Mouse (Mus musculus) thymus, adult 18-20 months (tissue): ENCODE measurements around the gene Zc3h12a.

ENCODE experiments used
- DNase-seq, 2 experiments: peaks; one replicate each; pipeline ENCODE4 v3.0.0; 2022; ENCODE audit warnings: mixed read lengths in 2 of 2

Zc3h12a gene

GRCm38 (mm10) chr4:125127305-125128084 is at the start of gene Zc3h12a:
TSS of gene Zc3h12a (minus strand) at chr4:125127840.
- DNase-seq: peak; percentile 84 to 88

GRCm38 (mm10) chr4:125176639-125177165 is 49.1 kb upstream of the Zc3h12a start:
- no peak for DNase-seq

DNA sequence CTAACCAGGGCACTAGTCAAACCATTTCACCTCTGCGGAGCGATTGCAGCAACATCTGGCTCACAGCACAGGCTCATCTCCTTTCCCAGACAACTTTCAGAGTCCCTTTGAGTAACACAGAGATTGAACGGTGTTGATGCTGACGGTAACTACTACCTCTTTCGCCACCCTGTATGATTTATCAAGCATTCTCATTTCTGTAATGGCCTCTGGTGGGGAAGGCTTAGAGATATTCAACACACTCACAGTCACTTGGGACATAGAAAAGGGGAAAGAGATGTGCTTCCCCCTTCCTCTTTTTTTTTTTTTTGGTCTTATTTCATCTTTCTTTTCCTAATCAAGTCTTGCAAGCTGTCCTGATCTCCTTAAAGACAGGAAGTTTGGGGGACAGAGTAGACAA is 48.5 kb upstream of the Zc3h12a start:
- no peak for DNase-seq

GRCm38 (mm10) chr4:125175591-125175990 is 48.0 kb upstream of the Zc3h12a start:
- DNase-seq: no peak

GRCm38 (mm10) chr4:125174516-125175185 is 47.0 kb upstream of the Zc3h12a start:
- DNase-seq: no peak

- no peak for DNase-seq
Measured at GRCm38 (mm10) chr4:125173150-125173549, 45.5 kb upstream of the Zc3h12a start.

DNA sequence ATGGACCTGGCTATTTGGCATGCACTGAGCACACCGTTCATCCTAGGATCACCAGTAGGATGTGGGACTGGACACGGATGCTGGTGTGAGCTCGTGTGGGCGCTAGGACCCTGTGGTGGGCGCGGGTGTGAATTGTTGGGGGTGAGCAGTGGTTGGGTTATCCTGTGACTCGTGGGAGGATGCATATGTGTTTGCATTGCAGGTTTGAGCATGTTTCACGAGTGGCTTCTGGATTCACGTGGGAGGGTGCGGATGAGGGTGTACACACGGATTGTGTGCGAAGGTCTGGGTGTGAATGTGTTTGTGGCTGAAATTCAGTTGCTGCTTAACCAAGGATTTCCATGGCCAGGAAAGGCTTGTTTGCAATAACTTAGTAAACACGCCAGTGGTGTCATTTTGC is 45.1 kb upstream of the Zc3h12a start:
- DNase-seq: no peak

DNA sequence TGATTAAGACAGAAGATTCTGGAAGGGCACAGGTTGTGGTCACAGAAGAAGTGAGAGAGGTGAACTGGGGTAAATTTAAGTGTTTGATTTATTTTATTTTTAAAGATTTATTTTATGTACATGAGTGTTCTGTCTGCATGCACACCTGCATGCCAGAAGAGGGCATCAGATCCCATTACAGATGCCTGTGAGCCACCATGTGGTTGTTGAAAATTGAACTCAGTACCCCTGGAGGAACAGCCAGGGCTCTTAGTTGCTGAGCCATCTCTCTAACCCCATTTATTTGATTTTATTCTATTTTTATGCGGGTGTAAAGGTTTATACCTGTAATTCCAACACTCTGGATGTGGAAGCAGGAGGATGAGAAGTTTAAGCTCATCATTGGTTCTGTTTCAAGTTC is 40.1 kb upstream of the Zc3h12a start:
- no peak for DNase-seq

DNA sequence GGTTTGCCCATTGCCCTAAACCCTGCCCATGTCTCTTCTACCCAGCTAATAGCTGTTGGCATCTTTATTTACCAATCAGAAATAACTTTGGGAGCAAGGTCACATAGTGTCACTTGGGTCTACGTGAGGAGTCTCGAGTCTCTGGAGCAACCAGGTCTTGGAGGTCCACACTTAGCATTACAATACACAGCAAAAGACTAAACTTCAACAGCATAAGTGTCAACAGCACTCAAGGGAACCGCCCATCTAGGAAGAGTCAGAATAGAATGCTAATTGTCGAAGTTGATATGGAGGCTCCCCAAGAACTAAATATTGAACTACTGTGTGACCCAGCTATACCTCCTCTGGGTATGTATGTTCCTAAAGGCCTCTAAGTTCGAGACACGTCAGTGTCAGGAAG is 37.2 kb upstream of the Zc3h12a start:
- DNase-seq: no peak

- DNase-seq: no peak
Measured at GRCm38 (mm10) chr4:125162701-125163100, 35.1 kb upstream of the Zc3h12a start.

GRCm38 (mm10) chr4:125161392-125161791 is 33.8 kb upstream of the Zc3h12a start:
- DNase-seq: no peak

DNA sequence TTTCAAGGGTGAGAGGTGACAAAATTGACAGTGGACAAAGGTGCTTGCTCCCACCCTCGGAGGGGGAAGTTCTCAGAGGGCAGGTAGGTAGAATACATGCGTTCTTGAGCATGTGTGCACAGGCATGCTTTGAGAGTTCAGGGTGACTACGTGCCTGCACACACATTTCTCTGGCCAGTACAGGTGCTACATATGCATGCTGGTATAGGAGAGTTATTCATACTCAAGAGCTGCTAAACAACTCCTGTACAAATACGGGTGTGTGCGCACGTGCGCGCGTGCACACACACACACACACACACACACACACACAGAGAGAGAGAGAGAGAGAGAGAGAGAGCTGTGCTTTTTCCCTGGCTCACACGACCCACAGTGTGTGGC is 33.3 kb upstream of the Zc3h12a start:
- no peak for DNase-seq

- DNase-seq: peak; percentile 50 to 58
Measured at GRCm38 (mm10) chr4:125160320-125160950, 32.8 kb upstream of the Zc3h12a start.

DNA sequence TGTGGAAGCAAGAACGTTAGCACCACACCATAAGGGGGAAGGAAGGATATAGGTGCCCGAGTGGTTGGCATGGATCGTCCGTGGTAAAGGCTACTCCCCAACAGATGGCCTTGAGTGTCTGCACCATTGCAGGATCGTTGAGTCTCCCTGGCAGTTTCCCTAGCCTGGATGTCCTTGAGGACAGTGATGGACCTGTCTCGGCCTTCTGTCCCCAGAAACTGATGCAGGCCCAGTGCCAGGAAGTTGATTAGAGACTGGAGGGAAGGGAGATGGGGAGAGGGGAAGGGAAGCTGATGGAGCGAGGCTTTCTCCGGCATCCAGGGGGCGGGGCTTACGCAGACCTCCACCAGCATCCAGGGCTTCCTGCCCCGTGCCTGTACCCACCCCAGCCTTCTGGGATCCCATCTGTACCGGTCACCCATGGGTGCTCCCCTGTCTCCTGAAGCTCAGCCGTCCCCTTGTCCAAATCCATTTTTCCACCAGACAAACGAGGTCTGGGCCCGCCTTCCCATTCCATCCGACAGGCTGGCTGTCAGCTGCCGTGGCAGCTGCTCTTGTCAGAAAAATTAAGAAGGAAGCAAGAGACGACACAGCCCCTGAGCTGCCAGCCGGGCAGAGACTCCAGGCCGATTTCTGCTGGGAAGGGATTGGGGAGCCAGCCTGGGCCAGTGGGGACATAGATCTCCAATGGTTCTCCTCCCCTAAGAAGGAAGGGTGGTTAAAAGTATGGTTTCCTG is 31.1 kb upstream of the Zc3h12a start:
- no peak for DNase-seq

GRCm38 (mm10) chr4:125158081-125158480 is 30.4 kb upstream of the Zc3h12a start:
- DNase-seq: no peak

- DNase-seq: no peak
Measured at GRCm38 (mm10) chr4:125157322-125157721, 29.7 kb upstream of the Zc3h12a start.

- no peak for DNase-seq
Measured at GRCm38 (mm10) chr4:125155646-125156045, 28.0 kb upstream of the Zc3h12a start.

GRCm38 (mm10) chr4:125153659-125154241 is 26.1 kb upstream of the Zc3h12a start:
- no peak for DNase-seq

GRCm38 (mm10) chr4:125152469-125152868 is 24.8 kb upstream of the Zc3h12a start:
- DNase-seq: no peak

GRCm38 (mm10) chr4:125149460-125149859 is 21.8 kb upstream of the Zc3h12a start:
- DNase-seq: no peak

DNA sequence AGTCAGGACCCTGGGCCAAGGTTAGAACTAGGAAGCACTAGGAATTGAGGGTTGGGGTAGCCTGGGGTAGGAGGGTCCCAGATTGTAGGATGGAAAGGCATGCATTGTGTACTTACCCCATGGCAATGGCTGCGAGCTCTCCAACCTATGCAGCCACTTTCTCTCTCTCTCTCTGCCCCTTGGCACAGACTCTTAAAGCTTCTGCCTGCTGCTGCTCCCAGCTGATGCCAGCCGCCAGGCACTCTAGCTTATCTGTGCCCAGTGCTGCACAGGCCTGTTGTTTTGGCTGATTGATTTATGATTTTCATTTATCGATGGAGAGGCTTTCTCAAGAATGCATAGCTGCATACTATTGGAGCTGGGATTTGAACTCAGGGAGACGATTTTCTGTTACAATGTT is 20.3 kb upstream of the Zc3h12a start:
- no peak for DNase-seq

DNA sequence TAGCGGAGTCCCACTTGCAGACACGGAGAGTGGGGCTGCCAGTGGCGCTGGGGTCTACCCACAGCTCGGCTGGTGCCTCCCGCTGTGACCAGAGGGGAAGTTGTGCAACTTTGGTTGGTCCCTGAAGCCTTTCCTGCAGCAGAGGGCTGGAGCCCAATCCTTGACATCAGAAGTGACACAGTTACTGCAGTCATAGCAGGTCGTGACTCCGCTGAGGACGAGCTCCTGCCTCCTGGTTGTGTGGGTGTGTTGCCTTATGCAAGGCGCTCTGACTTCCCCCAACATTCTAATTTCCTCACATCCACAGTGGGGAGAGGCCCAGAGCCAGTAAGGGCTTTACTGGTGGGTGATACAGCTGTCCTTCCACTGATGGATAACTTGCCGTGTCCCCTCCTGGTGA is 17.6 kb upstream of the Zc3h12a start:
- no peak for DNase-seq

GRCm38 (mm10) chr4:125144627-125145026 is 17.0 kb upstream of the Zc3h12a start:
- no peak for DNase-seq
